8 mouse cellular contexts compared by ENCODE assay signal in the genomic region with DNA sequence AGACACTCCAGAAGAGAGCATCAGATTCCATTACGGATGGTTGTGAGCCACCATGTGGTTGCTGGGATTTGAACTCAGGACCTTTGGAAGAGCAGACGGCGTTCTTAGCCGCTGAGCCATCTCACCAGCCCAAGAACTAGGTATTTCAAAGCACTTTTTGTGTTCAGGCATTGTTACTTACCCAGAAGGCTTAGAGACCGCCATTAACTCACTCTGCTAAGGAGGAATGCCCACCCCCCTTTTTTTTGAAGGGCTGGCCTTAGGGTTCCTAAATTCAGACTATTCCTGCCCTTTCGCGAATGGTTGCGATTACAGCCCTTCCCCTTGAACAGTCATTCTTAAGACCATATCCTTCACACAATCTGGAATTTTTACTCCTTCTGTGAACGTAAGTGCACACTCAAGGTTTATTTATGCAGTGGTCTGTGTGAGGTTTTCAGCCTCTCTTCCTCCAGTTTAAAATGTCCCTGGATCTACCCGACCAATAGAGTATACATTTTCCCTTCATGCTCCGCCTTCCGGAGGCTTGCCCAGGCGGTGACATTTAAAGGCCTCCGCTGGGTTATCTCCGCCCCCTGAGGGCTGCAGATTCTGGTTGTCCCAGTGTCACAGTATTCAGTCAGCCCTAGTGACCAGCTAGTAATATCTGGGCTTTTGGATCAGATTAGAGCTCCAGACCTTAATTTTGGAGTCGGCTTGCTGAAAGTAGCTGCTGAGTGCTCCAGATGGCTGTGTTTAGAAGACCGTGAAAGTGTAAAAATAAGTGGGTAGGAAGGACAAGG. TPM values are rescaled to one million over a fixed set of nuclear protein-coding genes. Genes with fewer than 3 reads are reported as not detected.
DNase-seq lines count a peak whose midpoint lies in the region; ATAC-seq lines count a peak whose summit lies in the region.

No protein-coding gene starts in this region.

- no peaks in the 10 kb centered on the region for H3K9me3 ChIP-seq in intestine, embryonic 14.5 days (ENCODE audit: control insufficient read depth, low read length)
- no peaks in the 10 kb centered on the region for H3K9me3 ChIP-seq in limb, embryonic 12.5 days
- H3K9me3 ChIP-seq in midbrain, embryonic 15.5 days: no peaks in the 10 kb centered on the region

- peak overlapping the region; percentile 70 for H3K9ac ChIP-seq in intestine, embryonic 14.5 days (ENCODE audit: low read length)
- peak overlapping the region; percentile 73 for H3K9ac ChIP-seq in limb, embryonic 12.5 days (replicated peaks)
- peak overlapping the region; percentile 35 for H3K9ac ChIP-seq in midbrain, embryonic 15.5 days

- peak overlapping the region; percentile 86 for H3K4me3 ChIP-seq in intestine, embryonic 14.5 days (ENCODE audit: low read depth, low read length)
- peak overlapping the region; percentile 93 for H3K4me3 ChIP-seq in limb, embryonic 12.5 days (replicated peaks)
- peak overlapping the region; percentile 81 for H3K4me3 ChIP-seq in midbrain, embryonic 15.5 days

- H3K36me3 ChIP-seq in intestine, embryonic 14.5 days (ENCODE audit: control insufficient read depth, insufficient read depth, low read length): no peaks in the 10 kb centered on the region
- H3K36me3 ChIP-seq in limb, embryonic 12.5 days: no peaks in the 10 kb centered on the region
- no peaks in the 10 kb centered on the region for H3K36me3 ChIP-seq in midbrain, embryonic 15.5 days (replicated peaks)

- peak overlapping the region; percentile 98 for H3K4me2 ChIP-seq in intestine, embryonic 14.5 days (ENCODE audit: low read length)
- H3K4me2 ChIP-seq in limb, embryonic 12.5 days: peak overlapping the region; percentile 90
- peak overlapping the region; percentile 95 for H3K4me2 ChIP-seq in midbrain, embryonic 15.5 days

- no peaks in the 10 kb centered on the region for H3K27me3 ChIP-seq in intestine, embryonic 14.5 days (replicated peaks; ENCODE audit: control insufficient read depth, insufficient read depth, low read length)
- H3K27me3 ChIP-seq in limb, embryonic 12.5 days: no peaks in the 10 kb centered on the region
- no peaks in the 10 kb centered on the region for H3K27me3 ChIP-seq in midbrain, embryonic 15.5 days (replicated peaks)

- DNase-seq in cerebellum, adult 11 months: peak; percentile 69
- DNase-seq in gastrocnemius, postnatal 10 days: peak; percentile 58
- peak; percentile 85 for DNase-seq in intestine, embryonic 14.5 days (ENCODE audit: low spot score)
- DNase-seq in spleen, postnatal 4 days (ENCODE audit: low spot score in 2 of 2): peak; percentile 79 to 83

- H3K4me1 ChIP-seq in intestine, embryonic 14.5 days (replicated peaks; ENCODE audit: control insufficient read depth, insufficient read depth, low read length): peaks cover 18% of the 10 kb centered on the region
- peaks cover 30% of the 10 kb centered on the region for H3K4me1 ChIP-seq in limb, embryonic 12.5 days (replicated peaks)
- H3K4me1 ChIP-seq in midbrain, embryonic 15.5 days: peaks cover 39% of the 10 kb centered on the region

- 4% methylated on average over 17 of the region's 17 CpGs for WGBS in intestine, embryonic 14.5 days
- WGBS in limb, embryonic 12.5 days: 10% methylated on average over 17 of the region's 17 CpGs
- 5% methylated on average over 17 of the region's 17 CpGs for WGBS in midbrain, embryonic 15.5 days

- ATAC-seq in cerebellum, adult (ENCODE audit: insufficient number of reproducible peaks, low FRiP score, low TSS enrichment): no peak
- ATAC-seq in common myeloid progenitor, adult 5-6 weeks (replicated peaks; ENCODE audit: low read depth, poor library complexity, severe bottlenecking): peak; percentile 6; the same call in 1 of the 2 replicates
- no peak for ATAC-seq in intestine, embryonic 14.5 days (replicated peaks; ENCODE audit: low FRiP score, low TSS enrichment, low read depth)
- no peak for ATAC-seq in limb, embryonic 12.5 days (ENCODE audit: insufficient number of reproducible peaks, insufficient read depth, low FRiP score, low TSS enrichment, low read depth)
- no peak for ATAC-seq in midbrain, embryonic 15.5 days (replicated peaks)

- H3K27ac ChIP-seq in intestine, embryonic 14.5 days (ENCODE audit: low read depth): peak overlapping the region; percentile 97
- H3K27ac ChIP-seq in limb, embryonic 12.5 days: peak overlapping the region; percentile 94
- peak overlapping the region; percentile 82 for H3K27ac ChIP-seq in midbrain, embryonic 15.5 days

RNA-seq across cellular contexts. Expression of gene Sin3a, which starts 3.2 kb away (rescaled TPM):
- total RNA-seq in common myeloid progenitor, adult 5-6 weeks (2017): 82.1 and 105 TPM in 2 replicates
- total RNA-seq in gastrocnemius, postnatal 10 days (2021): 10 to 100 TPM; 25.1 to 29.9 TPM
- 42.1 and 45.5 TPM in 2 replicates for polyA plus RNA-seq in intestine, embryonic 14.5 days (2014; fragmentation: Nextera tagmentation; extraction: Ambion mirVana)
- polyA plus RNA-seq in limb, embryonic 12.5 days (2016; fragmentation: Nextera tagmentation; extraction: Ambion mirVana): 42.1 and 54.4 TPM in 2 replicates
- polyA plus RNA-seq in midbrain, embryonic 15.5 days (2015; fragmentation: Nextera tagmentation; extraction: Ambion mirVana): 25.0 and 25.9 TPM in 2 replicates

RNA-seq across cellular contexts. Expression of gene Man2c1, which starts 55.5 kb away (rescaled TPM):
- total RNA-seq in common myeloid progenitor, adult 5-6 weeks (2017): 30.9 and 51.3 TPM in 2 replicates
- 10 to 100 TPM; 48.9 to 61.6 TPM for total RNA-seq in gastrocnemius, postnatal 10 days (2021)
- 35.4 and 41.8 TPM in 2 replicates for polyA plus RNA-seq in intestine, embryonic 14.5 days (2014; fragmentation: Nextera tagmentation; extraction: Ambion mirVana)
- 70.7 and 70.8 TPM in 2 replicates for polyA plus RNA-seq in limb, embryonic 12.5 days (2016; fragmentation: Nextera tagmentation; extraction: Ambion mirVana)
- polyA plus RNA-seq in midbrain, embryonic 15.5 days (2015; fragmentation: Nextera tagmentation; extraction: Ambion mirVana): 102 and 109 TPM in 2 replicates
